Mouse (Mus musculus) E14TG2a.4 (cell line): Measurements from ENCODE around the gene Mrln.
A peak's percentile ranks its signal among the peaks of the same experiment; 100 is the strongest.

Source experiments
- H3K27me3 ChIP-seq: 2 replicates; pipeline ENCODE4 v1.6.1; 2014; ENCODE audit warnings: low read length, control low read depth; ENCODE audit not compliant: insufficient read depth
- H3K36me3 ChIP-seq: 2 replicates; pipeline ENCODE4 v1.6.1; 2014; ENCODE audit warnings: low read length, control low read depth; ENCODE audit not compliant: insufficient read depth
- H3K4me1 ChIP-seq: replicated peaks from 2 replicates; pipeline ENCODE4 v1.6.1; 2014; ENCODE audit warnings: low read depth, low read length, control low read depth
- H3K4me3 ChIP-seq: replicated peaks from 2 replicates; pipeline ENCODE4 v1.5.1; 2014; ENCODE audit warnings: mild to moderate bottlenecking, low read length
- H3K9me3 ChIP-seq: 2 replicates; pipeline ENCODE4 v1.6.1; 2014; ENCODE audit warnings: low read length, control low read depth
- CTCF ChIP-seq: conservative IDR thresholded peaks from 2 replicates; pipeline ENCODE4 v1.5.1; 2014; ENCODE audit warnings: low read length
- NANOG ChIP-seq: IDR thresholded peaks from 2 replicates; pipeline ENCODE4 v1.6.1; 2014; ENCODE audit warnings: borderline replicate concordance, low read length, mixed read lengths
- POU5F1 ChIP-seq: IDR thresholded peaks from 2 replicates; pipeline ENCODE4 v1.6.1; 2014; ENCODE audit warnings: low read length, borderline replicate concordance

Gene Mrln

DNA sequence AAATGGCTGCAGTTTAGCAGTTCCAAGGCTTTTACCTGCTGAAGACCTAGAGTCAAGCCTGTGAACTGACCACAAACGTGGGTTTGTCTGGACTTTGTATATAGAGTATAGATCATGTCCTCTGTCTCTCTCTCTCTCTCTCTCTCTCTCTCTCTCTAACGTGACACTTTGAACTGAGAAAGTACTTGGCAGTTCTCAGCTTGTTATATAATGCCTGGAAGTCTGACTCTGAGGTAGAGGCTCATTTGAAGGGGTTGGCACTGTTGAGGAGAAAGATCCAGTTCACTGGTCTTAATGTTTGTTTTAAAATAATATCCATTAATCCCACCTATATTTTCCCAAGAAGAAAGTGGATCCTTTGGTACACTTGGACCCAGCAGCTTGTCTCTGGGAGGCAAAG is 33.5 kb downstream of the Mrln start:
- Histone ChIP-seq H3K9me3 (peaks cover 5% of the 10 kb centered on the region), H3K36me3 (no peaks in the 10 kb centered on the region), H3K27me3 (peaks cover 25% of the 10 kb centered on the region), H3K4me3 (no peak overlapping the region), H3K4me1 (peaks cover 6% of the 10 kb centered on the region)
- TF ChIP-seq POU5F1 (no peak), CTCF (no peak), NANOG (no peak)

DNA sequence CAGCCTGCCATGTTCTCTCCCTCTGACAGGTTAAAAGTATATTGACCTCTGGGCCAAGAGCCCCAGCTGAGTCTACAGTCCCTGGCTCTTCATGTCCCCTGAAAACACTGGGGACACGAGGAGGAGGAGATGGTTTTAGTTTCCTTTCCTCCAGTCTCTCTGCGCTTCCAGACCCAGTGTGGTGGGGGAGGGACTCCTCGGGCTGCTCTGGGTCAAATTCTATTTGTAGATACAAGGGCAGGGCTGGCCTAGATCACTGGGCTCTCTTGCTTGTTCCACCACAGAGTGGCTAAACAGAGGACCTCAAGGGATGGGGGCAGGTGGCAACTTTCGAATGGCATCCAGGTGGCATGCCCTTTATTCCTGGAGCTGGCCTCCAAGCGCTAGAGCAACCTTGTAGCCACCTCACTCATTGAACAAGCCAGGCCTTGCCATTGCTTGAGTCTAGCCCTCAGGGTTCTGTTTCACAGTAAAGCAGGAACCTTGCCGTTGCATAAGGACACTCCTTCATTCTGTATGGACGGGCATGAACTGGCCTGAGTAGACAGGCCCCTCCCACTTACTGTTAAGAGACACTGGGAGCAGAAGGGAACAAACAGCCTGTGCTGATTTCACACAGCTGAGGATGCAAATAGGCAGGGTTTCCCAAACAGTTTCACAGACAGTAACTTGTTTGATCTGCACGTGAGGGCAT is 38.4 kb downstream of the Mrln start:
- Histone ChIP-seq H3K9me3 (no peaks in the 10 kb centered on the region), H3K4me1 (peaks cover 34% of the 10 kb centered on the region), H3K4me3 (0 out of 2 replicates have a peak overlapping the region, but pooled peaks have one; percentile 3), H3K36me3 (no peaks in the 10 kb centered on the region), H3K27me3 (peaks cover 66% of the 10 kb centered on the region)
- TF ChIP-seq CTCF (no peak), POU5F1 (no peak), NANOG (no peak)

DNA sequence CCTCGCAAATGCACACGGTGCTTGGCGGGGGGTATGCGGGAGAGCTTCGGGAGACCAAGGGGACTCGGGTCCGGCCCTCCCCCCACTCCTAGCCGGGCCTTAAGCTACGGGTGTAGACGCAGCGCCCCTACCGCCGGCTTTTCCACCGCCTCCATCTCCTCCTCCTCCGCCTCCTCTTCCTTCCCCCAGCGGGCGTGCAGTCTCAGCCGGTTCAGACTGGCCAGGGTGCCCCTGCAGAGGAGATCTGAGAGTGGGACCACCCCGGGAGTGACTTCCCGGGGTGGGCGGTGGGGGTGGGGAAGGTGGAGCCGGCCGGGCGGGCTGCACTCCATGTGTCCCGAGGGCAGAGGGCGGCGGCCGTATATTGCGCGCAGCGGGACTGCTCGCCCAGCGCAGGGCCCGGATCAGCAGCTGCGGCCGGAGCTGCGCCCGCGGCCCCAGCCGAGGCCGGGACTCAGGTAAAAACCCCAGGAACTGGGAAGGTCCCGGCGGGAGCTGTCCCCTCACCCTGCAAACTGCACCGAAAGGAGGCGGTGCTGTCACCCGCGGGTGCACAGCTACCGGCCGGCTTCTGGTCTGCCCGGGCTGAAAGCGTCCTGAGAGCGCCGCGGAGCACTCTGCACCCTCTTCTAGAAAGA is 40.6 kb downstream of the Mrln start, which contains the start of gene Slc16a9:
Gene Slc16a9, plus strand, starts transcription at position 180 of the 638 bp plus-strand sequence.
- H3K9me3 ChIP-seq: peaks cover 3% of the 10 kb centered on the region
- H3K36me3 ChIP-seq: no peaks in the 10 kb centered on the region
- peaks cover 81% of the 10 kb centered on the region for H3K27me3 ChIP-seq
- TF ChIP-seq NANOG: no peak
- TF ChIP-seq CTCF: 0 out of 2 replicates have a peak, but pooled peaks have one; percentile 6
- peaks cover 34% of the 10 kb centered on the region for H3K4me1 ChIP-seq
- H3K4me3 ChIP-seq: peak within 1 kb of the TSS; percentile 81

DNA sequence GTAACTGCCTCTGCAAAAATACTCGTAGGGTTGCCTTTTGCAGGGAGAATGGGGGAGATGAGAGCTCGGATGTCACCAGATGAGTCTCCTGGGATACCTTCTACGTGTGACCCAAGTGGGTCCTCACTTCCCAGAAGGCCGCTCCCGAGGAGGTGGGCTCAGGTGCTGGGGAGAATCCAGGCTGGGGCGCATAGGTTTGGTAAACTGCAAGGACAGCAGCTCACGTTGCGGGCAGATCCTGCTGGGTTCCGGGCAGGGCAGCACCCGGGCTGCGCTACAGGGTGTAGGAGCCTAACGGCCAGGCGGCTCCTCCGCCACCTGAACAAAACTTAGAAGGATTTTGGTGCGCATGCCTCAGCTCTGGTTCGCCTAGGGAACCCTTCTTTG is 41.1 kb downstream of the Mrln start:
- peak overlapping the region; percentile 81 for H3K4me3 ChIP-seq
- TF ChIP-seq NANOG (no peak), POU5F1 (no peak), CTCF (no peak)
- peaks cover 34% of the 10 kb centered on the region for H3K4me1 ChIP-seq
- H3K36me3 ChIP-seq: no peaks in the 10 kb centered on the region
- H3K9me3 ChIP-seq: peaks cover 7% of the 10 kb centered on the region
- peaks cover 81% of the 10 kb centered on the region for H3K27me3 ChIP-seq

DNA sequence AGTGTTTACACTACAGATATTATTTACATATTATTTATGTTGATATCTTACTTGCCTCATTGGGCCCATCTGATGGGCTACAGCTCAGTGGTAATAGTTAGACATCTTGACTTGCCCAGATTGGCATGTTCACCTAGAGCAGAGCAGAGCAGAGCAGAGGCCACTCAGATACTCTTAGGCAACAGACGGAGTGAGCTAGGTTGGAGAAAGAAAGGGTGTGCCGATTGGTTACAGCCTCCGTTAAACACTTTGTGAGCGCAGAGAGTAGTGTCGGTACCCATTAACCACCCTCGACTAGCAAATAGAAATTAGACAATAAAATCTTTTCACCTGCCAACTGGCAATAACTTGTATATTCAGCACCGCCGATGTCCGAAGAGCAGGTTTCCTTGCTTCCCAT is 41.6 kb downstream of the Mrln start:
- H3K9me3 ChIP-seq: peaks cover 7% of the 10 kb centered on the region
- H3K4me1 ChIP-seq: peaks cover 34% of the 10 kb centered on the region
- H3K36me3 ChIP-seq: no peaks in the 10 kb centered on the region
- peaks cover 84% of the 10 kb centered on the region for H3K27me3 ChIP-seq
- H3K4me3 ChIP-seq: peak overlapping the region; percentile 81
- TF ChIP-seq CTCF (no peak), NANOG (no peak), POU5F1 (no peak)

DNA sequence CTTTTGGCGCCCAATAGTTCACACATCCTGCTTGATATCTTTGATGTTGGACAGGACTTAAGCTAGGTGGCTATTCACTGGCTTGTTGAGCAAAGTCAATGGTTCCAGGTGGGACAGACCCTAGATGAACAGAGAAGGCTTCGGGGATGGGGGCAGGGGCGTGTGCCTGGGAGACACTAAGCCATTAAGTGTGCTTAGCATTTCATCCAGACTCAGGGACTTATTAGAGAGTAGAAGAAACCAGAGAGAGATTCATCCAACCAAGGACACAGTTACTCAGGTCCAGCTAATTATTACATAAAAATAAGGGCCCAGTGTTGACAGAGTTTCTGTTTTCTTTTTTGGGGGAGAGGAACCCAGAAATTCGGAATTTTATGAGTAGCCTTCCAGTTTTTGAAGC is 45.9 kb downstream of the Mrln start:
- Histone ChIP-seq H3K9me3 (peaks cover 7% of the 10 kb centered on the region), H3K4me3 (no peak overlapping the region), H3K4me1 (peaks cover 14% of the 10 kb centered on the region), H3K27me3 (peaks cover 53% of the 10 kb centered on the region), H3K36me3 (no peaks in the 10 kb centered on the region)
- no peak for TF ChIP-seq CTCF
- TF ChIP-seq POU5F1: no peak
- no peak for TF ChIP-seq NANOG

DNA sequence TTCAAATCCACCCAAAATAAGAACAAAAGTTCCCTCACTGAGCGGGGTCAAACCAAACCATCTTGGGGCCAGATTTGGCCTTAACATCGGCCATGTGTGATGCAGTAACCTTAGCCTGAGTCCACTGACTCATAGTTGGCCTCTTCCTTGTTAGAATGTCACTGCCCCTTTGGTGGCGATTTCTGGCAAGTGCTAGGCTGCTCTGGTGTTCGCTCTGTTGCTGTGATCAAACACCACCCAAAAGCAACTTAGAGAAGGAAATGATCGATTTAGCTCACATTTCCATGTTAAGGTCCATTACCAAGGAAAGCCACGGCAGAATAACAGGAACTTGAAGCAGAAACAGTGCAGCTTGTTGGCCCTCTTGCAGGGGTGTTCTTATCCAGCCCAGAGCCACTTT is 46.3 kb downstream of the Mrln start:
- H3K4me1 ChIP-seq: peaks cover 12% of the 10 kb centered on the region
- H3K36me3 ChIP-seq: no peaks in the 10 kb centered on the region
- peaks cover 7% of the 10 kb centered on the region for H3K9me3 ChIP-seq
- peaks cover 49% of the 10 kb centered on the region for H3K27me3 ChIP-seq
- no peak overlapping the region for H3K4me3 ChIP-seq
- TF ChIP-seq CTCF (no peak), POU5F1 (no peak), NANOG (no peak)

DNA sequence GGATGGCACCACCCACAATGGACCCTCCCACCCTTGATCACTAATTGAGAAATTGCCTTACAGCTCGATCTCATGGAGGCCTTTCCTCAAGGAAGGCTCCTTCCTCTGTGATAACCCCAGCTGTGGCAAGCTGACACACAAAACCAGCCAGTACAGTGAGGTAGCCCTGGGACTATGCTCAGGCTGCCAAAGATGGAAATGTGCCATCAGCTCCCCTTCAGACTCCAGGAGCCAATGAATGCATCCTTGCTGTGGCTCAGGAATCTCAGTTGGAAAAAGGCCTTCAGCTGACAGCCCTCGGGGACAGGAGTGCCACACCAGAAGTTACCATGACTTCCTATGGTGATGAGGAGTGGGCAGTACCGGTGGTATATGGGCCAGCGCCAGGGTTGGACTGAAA is 50.2 kb downstream of the Mrln start:
- H3K4me1 ChIP-seq: peaks cover 13% of the 10 kb centered on the region
- H3K36me3 ChIP-seq: no peaks in the 10 kb centered on the region
- H3K27me3 ChIP-seq: peaks cover 18% of the 10 kb centered on the region
- H3K4me3 ChIP-seq: no peak overlapping the region
- TF ChIP-seq POU5F1: no peak
- no peak for TF ChIP-seq NANOG
- no peak for TF ChIP-seq CTCF
- H3K9me3 ChIP-seq: peaks cover 7% of the 10 kb centered on the region
